Mouse (Mus musculus) forelimb bud, embryonic 11.5 days (tissue): ENCODE results near the gene Zcchc14.

Experiments used
- DNase-seq: peaks from one replicate; pipeline ENCODE4 v3.0.0-alpha.2; 2012; ENCODE audit warnings: low read depth, low spot score

Gene Zcchc14

DNA sequence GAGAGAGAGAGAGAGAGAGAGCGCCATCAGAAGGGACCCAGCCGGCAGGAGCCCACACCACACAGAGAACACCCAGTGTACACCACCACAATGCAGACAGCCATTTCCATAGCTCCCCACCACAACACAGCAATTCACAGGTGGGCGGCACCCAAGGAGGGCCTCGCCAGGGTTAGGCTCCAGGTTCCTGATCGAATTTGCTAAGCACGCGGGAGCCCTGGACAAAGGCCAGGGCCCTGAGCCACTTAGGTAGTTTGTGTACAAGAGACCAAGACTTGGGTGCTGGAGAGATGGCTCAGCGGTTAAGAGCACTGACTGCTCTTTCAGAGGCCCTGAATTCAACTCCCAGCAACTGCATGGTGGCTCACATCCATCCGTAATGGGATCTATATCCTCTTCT is 100.2 kb downstream of the Zcchc14 start:
- DNase-seq: no peak

DNA sequence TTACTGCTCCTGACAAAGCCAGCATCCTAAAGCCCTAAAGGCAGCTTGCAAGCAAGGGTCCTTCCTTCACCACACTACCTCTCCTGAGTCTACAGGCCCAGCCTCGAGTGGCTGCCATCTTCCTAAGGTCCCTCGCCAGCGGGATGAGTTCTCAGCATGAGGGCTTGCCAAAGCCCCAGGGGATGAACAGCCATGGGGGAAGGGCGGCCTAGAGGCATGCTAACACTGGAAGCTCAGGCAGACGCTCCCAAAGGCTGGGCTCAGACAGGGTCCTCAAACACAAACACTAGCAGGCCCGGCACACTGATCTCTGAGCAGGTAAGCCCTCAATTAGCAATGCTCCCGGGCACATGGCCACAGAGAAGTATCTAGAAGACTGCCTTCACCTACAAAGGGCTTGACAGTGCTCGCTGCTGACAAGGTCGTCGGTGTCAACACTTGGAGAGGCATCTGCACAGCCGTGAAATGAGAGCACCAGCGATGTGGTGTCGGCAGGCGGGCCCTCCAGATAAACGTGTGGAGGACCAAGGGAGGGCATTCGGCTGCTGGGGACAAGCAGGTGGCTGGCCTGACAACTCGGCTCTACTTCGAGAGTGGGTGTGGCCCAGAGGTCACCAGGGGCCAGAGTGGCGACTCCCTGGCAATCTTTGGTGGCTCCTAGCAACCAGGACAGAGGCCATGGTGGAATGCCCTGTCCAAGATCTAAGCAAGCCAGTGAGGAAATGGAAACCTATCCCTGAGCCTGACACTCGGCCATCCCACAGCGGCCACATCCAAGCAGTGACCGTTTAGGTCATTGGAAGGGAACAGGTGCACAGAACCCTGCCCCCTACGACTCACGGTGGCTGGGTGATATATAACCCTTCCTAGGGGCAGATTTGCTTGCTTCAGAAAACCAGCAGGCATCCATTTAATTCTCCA is 101.4 kb downstream of the Zcchc14 start:
- DNase-seq: no peak

DNA sequence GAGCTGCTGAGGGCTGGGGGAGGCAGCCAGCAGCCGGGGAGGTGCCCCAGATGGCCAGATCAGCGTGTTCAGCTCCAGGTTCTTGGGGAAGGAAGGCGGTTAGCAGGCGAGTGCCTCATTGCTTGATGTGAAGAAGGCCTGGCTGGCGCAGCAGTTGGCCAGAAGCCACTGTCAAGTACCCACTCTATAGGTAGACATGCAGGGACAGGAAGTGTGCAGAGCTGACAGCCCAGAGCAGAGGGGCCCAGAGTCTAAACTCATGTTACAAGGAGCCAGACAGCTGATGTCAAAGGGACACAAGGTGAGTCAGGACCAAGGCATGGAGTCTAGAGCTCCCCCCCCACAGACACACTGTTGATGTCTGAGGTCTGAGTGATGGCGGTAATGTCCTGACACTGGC is 102.6 kb downstream of the Zcchc14 start:
- DNase-seq: no peak
